Mouse (Mus musculus) midbrain, postnatal 0 days (tissue): ENCODE measurements around the gene Olfr553. TPM values are rescaled to one million over a fixed set of nuclear protein-coding genes. Genes with fewer than 3 reads are reported as not detected.

ENCODE experiments used
- ATAC-seq: fragments of 200-750 bp; cut with Nextera tagmentation; 2 replicates; pipeline ENCODE4 v1.8.0; 2017; ENCODE audit warnings: moderate number of reproducible peaks, mild to moderate bottlenecking, moderate TSS enrichment, moderate library complexity; ENCODE audit not compliant: low FRiP score
- DNase-seq: peaks from one replicate; pipeline ENCODE4 v3.0.0-alpha.2; 2015; ENCODE audit warnings: low spot score
- H3K27ac ChIP-seq: fragments of 300-500 bp; sonication (generic); 2 replicates; pipeline ENCODE4 v1.5.1; 2014; ENCODE audit warnings: low read depth, mild to moderate bottlenecking, low read length, mixed read lengths
- H3K27me3 ChIP-seq: fragments of 300-500 bp; sonication (generic); 2 replicates; pipeline ENCODE4 v1.6.1; 2014; ENCODE audit warnings: low read length, control low read depth, mixed read lengths; ENCODE audit not compliant: insufficient read depth
- H3K36me3 ChIP-seq: fragments of 300-500 bp; sonication (generic); 2 replicates; pipeline ENCODE4 v1.6.1; 2014; ENCODE audit warnings: low read length, control low read depth, mixed read lengths; ENCODE audit not compliant: insufficient read depth
- H3K4me1 ChIP-seq: fragments of 300-500 bp; sonication (generic); 2 replicates; pipeline ENCODE4 v1.6.1; 2014; ENCODE audit warnings: mild to moderate bottlenecking, control low read depth, antibody characterized with exemption, low read length, mixed read lengths; ENCODE audit not compliant: insufficient read depth
- H3K4me2 ChIP-seq: fragments of 300-500 bp; sonication (generic); 2 replicates; pipeline ENCODE4 v1.6.1; 2014; ENCODE audit warnings: low read depth, mild to moderate bottlenecking, low read length, mixed read lengths; ENCODE audit not compliant: poor library complexity, severe bottlenecking
- H3K4me3 ChIP-seq: fragments of 300-500 bp; sonication (generic); 2 replicates; pipeline ENCODE4 v1.5.1; 2014; ENCODE audit warnings: low read depth, mild to moderate bottlenecking, low read length, moderate library complexity
- H3K9ac ChIP-seq: fragments of 300-500 bp; sonication (generic); replicated peaks from 2 replicates; pipeline ENCODE4 v1.6.1; 2014; ENCODE audit warnings: mild to moderate bottlenecking, low read length, moderate library complexity, mixed read lengths; ENCODE audit not compliant: poor library complexity, severe bottlenecking
- H3K9me3 ChIP-seq: fragments of 300-500 bp; sonication (generic); 2 replicates; pipeline ENCODE4 v1.6.1; 2016; ENCODE audit warnings: low read length, control low read depth
- CTCF ChIP-seq: IDR thresholded peaks from 2 replicates; pipeline ENCODE4 v1.5.1; 2016; ENCODE audit warnings: antibody characterized with exemption, mild to moderate bottlenecking
- WGBS: fragments of 180-500 bp; shearing (Covaris S2); extraction: QIAGEN DNeasy Blood & Tissue Kit; methylation state at CpG from one replicate; pipeline ENCODE4 v1.1.7; 2014; 5-methylcytosine and 5-hydroxymethylcytosine counted together
- polyA plus RNA-seq: library from polyadenylated mRNA; unstranded; fragments of >200 nt; fragmentation: Nextera tagmentation; extraction: Ambion mirVana; gene quantifications from 2 replicates; pipeline ENCODE4 v1.2.1, GENCODE M21; 2015
- total RNA-seq: library from RNA; depleted of rRNA; stranded (reverse); fragments of >200 nt; gene quantifications from 2 replicates; pipeline ENCODE4 v1.2.3, GENCODE M21; 2014; rRNA removed

Olfr553 gene
- total and polyA plus RNA-seq, 2 experiments from 2014 or later, result not detected

DNA sequence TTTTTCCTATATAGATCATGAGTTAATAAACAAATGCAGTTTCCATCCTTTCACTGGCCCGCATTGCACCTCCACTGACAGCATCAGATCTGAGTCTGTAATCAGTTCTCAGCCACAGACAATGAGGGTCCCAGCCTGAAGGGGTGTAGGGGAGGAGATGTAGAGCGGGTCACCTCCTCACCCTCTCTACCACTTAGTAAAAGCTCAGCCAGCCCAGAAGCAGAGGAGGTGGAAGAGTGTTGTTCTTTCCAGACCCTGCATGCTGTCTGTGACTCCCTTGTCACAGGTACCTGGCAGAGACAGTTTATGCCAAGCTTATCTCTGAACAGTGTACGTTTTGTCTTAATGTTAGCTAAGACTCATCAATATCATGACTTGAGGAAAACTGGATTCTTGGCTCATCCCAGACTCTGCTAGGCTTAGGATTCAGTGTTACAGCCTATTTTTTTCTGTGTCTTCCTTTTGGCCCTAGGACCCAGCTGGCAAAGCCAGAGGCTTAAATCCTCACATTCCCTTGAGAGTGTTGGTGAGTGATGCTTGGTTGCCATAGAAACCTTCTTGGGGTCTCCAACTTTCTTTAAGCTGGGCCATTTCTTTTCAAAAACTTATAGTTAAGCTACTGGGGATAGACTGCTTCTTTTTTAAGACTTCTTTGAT is 44.7 kb downstream of the Olfr553 start:
- H3K4me1 ChIP-seq, result no peaks in the 10 kb centered on the region
- H3K4me3 ChIP-seq, result no peak overlapping the region
- ATAC-seq (peak; percentile 69; the same call in 1 of the 2 replicates), DNase-seq (peak; percentile 62)
- no peaks in the 10 kb centered on the region for H3K27me3 ChIP-seq
- no peak overlapping the region for H3K4me2 ChIP-seq
- WGBS, result 34% methylated on average over 3 of the region's 3 CpGs
- no peak overlapping the region for H3K27ac ChIP-seq
- TF ChIP-seq CTCF, result no peak
- H3K36me3 ChIP-seq, result no peaks in the 10 kb centered on the region
- H3K9ac ChIP-seq, result no peak overlapping the region
- H3K9me3 ChIP-seq, result no peaks in the 10 kb centered on the region

GRCm38 (mm10) chr7:102571142-102571541 is 46.9 kb downstream of the Olfr553 start, which contains the start of gene Olfr550:
Olfr550 (plus strand) TSS chr7:102571442.
- no peak for ATAC-seq
- H3K36me3 ChIP-seq, result no peaks in the 10 kb centered on the region
- no peak for TF ChIP-seq CTCF

DNA sequence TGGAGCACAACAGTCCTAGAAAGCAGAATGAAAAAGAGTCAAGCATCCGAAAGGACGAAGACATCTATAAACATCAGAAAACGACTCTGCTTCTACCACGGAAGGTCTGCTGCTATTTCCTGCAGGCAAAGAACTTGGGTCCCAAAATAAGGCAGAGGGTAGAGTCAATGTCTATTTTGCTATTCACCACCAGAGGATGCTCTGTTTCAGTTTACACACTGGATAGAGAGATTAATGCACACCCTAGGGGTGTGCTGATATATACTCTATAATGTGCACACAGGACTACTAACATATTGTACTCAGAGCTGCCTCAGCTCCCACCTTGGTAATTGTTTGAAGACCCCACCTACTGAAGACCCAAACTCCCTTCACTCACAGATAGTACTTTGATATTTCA is 51.8 kb downstream of the Olfr553 start:
- no peaks in the 10 kb centered on the region for H3K9me3 ChIP-seq
- no peak overlapping the region for H3K27ac ChIP-seq
- DNase-seq, result no peak
- ATAC-seq, result no peak
- 93% methylated on average over 4 of the region's 4 CpGs for WGBS
- H3K4me1 ChIP-seq, result no peaks in the 10 kb centered on the region
- no peaks in the 10 kb centered on the region for H3K27me3 ChIP-seq
- no peak overlapping the region for H3K4me3 ChIP-seq
- H3K9ac ChIP-seq, result no peak overlapping the region
- no peaks in the 10 kb centered on the region for H3K36me3 ChIP-seq
- no peak overlapping the region for H3K4me2 ChIP-seq
- TF ChIP-seq CTCF, result peak; percentile 28; the same call in 1 of the 2 replicates

More at GRCm38 (mm10) chr7:102571142-102571541, 46.9 kb downstream of the Olfr553 start, which contains the start of gene Olfr550:
- 96% methylated on average over 8 of the region's 8 CpGs for WGBS
- no peak within 1 kb of the TSS for H3K4me2 ChIP-seq
- no peak within 1 kb of the TSS for H3K27ac ChIP-seq
- H3K27me3 ChIP-seq, result no peaks in the 10 kb centered on the region
- no peak for DNase-seq
- no peaks in the 10 kb centered on the region for H3K9me3 ChIP-seq
- no peak within 1 kb of the TSS for H3K4me3 ChIP-seq
- H3K9ac ChIP-seq, result no peak within 1 kb of the TSS
- no peaks in the 10 kb centered on the region for H3K4me1 ChIP-seq

- WGBS, result 21% methylated on average over 10 of the region's 10 CpGs
- no peak for TF ChIP-seq CTCF
- H3K9ac ChIP-seq, result no peak within 1 kb of the TSS
These were observed 52.7 kb downstream of the Olfr553 start, which contains the start of gene Trim21 for GRCm38 (mm10) chr7:102564999-102565997. Trim21 (minus strand) TSS chr7:102565486.

More at GRCm38 (mm10) chr7:102564999-102565997, 52.7 kb downstream of the Olfr553 start, which contains the start of gene Trim21:
- H3K4me2 ChIP-seq, result peak within 1 kb of the TSS; percentile 38
- H3K27me3 ChIP-seq, result no peaks in the 10 kb centered on the region
- ATAC-seq (peak; percentile 66; the same call in 1 of the 2 replicates), DNase-seq (peak; percentile 30)
- no peak within 1 kb of the TSS for H3K27ac ChIP-seq
- no peaks in the 10 kb centered on the region for H3K9me3 ChIP-seq
- H3K36me3 ChIP-seq, result no peaks in the 10 kb centered on the region
- H3K4me1 ChIP-seq, result no peaks in the 10 kb centered on the region
- H3K4me3 ChIP-seq, result peak within 1 kb of the TSS; percentile 29

Other genes starting within 250 kb of the Olfr553 start
- gene Rrm1, start 176.5 kb downstream of the Olfr553 start, total RNA-seq, result 31.2 and 35.6 TPM in 2 replicates
- 25.0 and 26.1 TPM in 2 replicates for gene Rrm1, start 176.5 kb downstream of the Olfr553 start, polyA plus RNA-seq
- gene Olfr543, start 136.5 kb downstream of the Olfr553 start, total RNA-seq, result not detected in 2 replicates
- gene Olfr543, start 136.5 kb downstream of the Olfr553 start, polyA plus RNA-seq, result 0.29 and 0.38 TPM in 2 replicates
- gene Olfr544, start 129.9 kb downstream of the Olfr553 start, total RNA-seq, result not detected in 2 replicates
- gene Olfr544, start 129.9 kb downstream of the Olfr553 start, polyA plus RNA-seq, result 0.12 TPM in 1 of 2 replicates, not detected in the other
- gene Olfr545, start 118.6 kb downstream of the Olfr553 start, total RNA-seq, result not detected in 2 replicates
- gene Olfr545, start 118.6 kb downstream of the Olfr553 start, polyA plus RNA-seq, result 0.07 and 0.17 TPM in 2 replicates
- gene Olfr547, start 83.5 kb downstream of the Olfr553 start, total RNA-seq, result not detected in 2 replicates
- gene Olfr547, start 83.5 kb downstream of the Olfr553 start, polyA plus RNA-seq, result not detected in 2 replicates
- gene Olfr548-ps1, start 77.3 kb downstream of the Olfr553 start, total RNA-seq, result not detected in 2 replicates
- not detected in 2 replicates for gene Olfr548-ps1, start 77.3 kb downstream of the Olfr553 start, polyA plus RNA-seq
- not detected in 2 replicates for gene Olfr549, start 68.3 kb downstream of the Olfr553 start, total RNA-seq
- gene Olfr549, start 68.3 kb downstream of the Olfr553 start, polyA plus RNA-seq, result not detected in 2 replicates
- 2.1 and 3.8 TPM in 2 replicates for gene Trim21, start 52.7 kb downstream of the Olfr553 start, total RNA-seq
- gene Trim21, start 52.7 kb downstream of the Olfr553 start, polyA plus RNA-seq, result 0.27 and 0.42 TPM in 2 replicates
- not detected in 2 replicates for gene Olfr550, start 46.8 kb downstream of the Olfr553 start, total RNA-seq
- gene Olfr550, start 46.8 kb downstream of the Olfr553 start, polyA plus RNA-seq, result not detected in 2 replicates
- not detected in 2 replicates for gene Olfr551, start 26.3 kb downstream of the Olfr553 start, total RNA-seq
- gene Olfr551, start 26.3 kb downstream of the Olfr553 start, polyA plus RNA-seq, result not detected in 2 replicates
- gene Olfr552, start 20.4 kb downstream of the Olfr553 start, total RNA-seq, result not detected in 2 replicates
- gene Olfr552, start 20.4 kb downstream of the Olfr553 start, polyA plus RNA-seq, result not detected in 2 replicates
- not detected in 2 replicates for gene Olfr554, start 20.2 kb upstream of the Olfr553 start, total RNA-seq
- gene Olfr554, start 20.2 kb upstream of the Olfr553 start, polyA plus RNA-seq, result not detected in 2 replicates
- gene Olfr555, start 40.6 kb upstream of the Olfr553 start, total RNA-seq, result not detected in 2 replicates
- gene Olfr555, start 40.6 kb upstream of the Olfr553 start, polyA plus RNA-seq, result not detected in 2 replicates
- not detected in 2 replicates for gene Olfr556, start 46.7 kb upstream of the Olfr553 start, total RNA-seq
- gene Olfr556, start 46.7 kb upstream of the Olfr553 start, polyA plus RNA-seq, result not detected in 2 replicates
- 6.9 and 7.1 TPM in 2 replicates for gene Trim68, start 69.1 kb upstream of the Olfr553 start, total RNA-seq
- 4.9 and 5.7 TPM in 2 replicates for gene Trim68, start 69.1 kb upstream of the Olfr553 start, polyA plus RNA-seq
- gene Olfr557, start 77.7 kb upstream of the Olfr553 start, total RNA-seq, result not detected in 2 replicates
- gene Olfr557, start 77.7 kb upstream of the Olfr553 start, polyA plus RNA-seq, result not detected in 2 replicates
- 0.05 and 0.16 TPM in 2 replicates for gene Olfr558, start 84.0 kb upstream of the Olfr553 start, total RNA-seq
- gene Olfr558, start 84.0 kb upstream of the Olfr553 start, polyA plus RNA-seq, result not detected in 2 replicates
- gene Olfr33, start 100.9 kb upstream of the Olfr553 start, total RNA-seq, result not detected in 2 replicates
- gene Olfr33, start 100.9 kb upstream of the Olfr553 start, polyA plus RNA-seq, result not detected in 2 replicates
- gene Olfr559, start 109.3 kb upstream of the Olfr553 start, total RNA-seq, result not detected in 2 replicates
- not detected in 2 replicates for gene Olfr559, start 109.3 kb upstream of the Olfr553 start, polyA plus RNA-seq
- gene Olfr560, start 141.1 kb upstream of the Olfr553 start, total RNA-seq, result not detected in 2 replicates
- gene Olfr560, start 141.1 kb upstream of the Olfr553 start, polyA plus RNA-seq, result not detected in 2 replicates
- not detected in 2 replicates for gene Olfr78, start 141.3 kb upstream of the Olfr553 start, total RNA-seq
- gene Olfr78, start 141.3 kb upstream of the Olfr553 start, polyA plus RNA-seq, result 0.09 and 0.10 TPM in 2 replicates
- not detected in 2 replicates for gene Olfr561, start 153.0 kb upstream of the Olfr553 start, total RNA-seq
- gene Olfr561, start 153.0 kb upstream of the Olfr553 start, polyA plus RNA-seq, result 0.06 TPM in 1 of 2 replicates, not detected in the other
- gene Olfr564, start 185.3 kb upstream of the Olfr553 start, total RNA-seq, result not detected in 2 replicates
- not detected in 2 replicates for gene Olfr564, start 185.3 kb upstream of the Olfr553 start, polyA plus RNA-seq
- not detected in 2 replicates for gene Olfr566, start 240.5 kb upstream of the Olfr553 start, total RNA-seq
- not detected in 2 replicates for gene Olfr566, start 240.5 kb upstream of the Olfr553 start, polyA plus RNA-seq